Mouse (Mus musculus) gastrocnemius, postnatal 14 days (tissue): ENCODE results near the gene P2rx4. TPM values are rescaled to one million over a fixed set of nuclear protein-coding genes. Genes with fewer than 3 reads are reported as not detected.

Source experiments
- DNase-seq: peaks from one replicate; pipeline ENCODE4 v3.0.0; 2021; ENCODE audit warnings: mixed read lengths
- intact Hi-C: fragments of 180-260 bp; cut with DNase I; formaldehyde crosslinking; loops from one replicate; pipeline ENCODE4 v1.15.1; 2025; ENCODE audit warnings: low total_unique reads
- total RNA-seq, 2 experiments: library from RNA; stranded (reverse); gene quantifications; 2 replicates each; pipeline ENCODE4 v1.2.3; 2021

The P2rx4 gene
- total RNA-seq, 2 experiments from 2014 or later, result 4.0 to 5.3 TPM

DNA sequence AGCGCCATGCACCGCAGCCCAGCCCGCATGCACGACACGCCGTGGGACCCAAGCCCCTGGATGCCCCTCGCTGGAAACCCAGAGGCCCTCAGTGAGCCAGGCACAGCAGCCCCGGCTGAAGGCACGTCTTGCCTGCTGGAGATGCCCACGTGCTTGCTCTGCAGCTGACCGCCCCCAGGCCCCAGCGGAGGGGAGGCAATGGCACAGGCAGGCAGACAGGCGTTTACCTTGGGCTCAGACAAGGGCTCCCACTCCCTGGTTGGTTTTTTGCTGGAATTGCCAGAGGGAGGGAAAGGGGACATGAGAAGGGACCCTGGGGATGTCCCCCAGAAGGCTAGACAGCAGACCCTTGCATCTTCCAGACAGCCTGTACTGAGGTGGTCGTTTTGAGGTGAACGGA lies 29.4 kb downstream of the P2rx4 start:
- intact Hi-C loops, result no loop called here
- DNase-seq, result no peak

DNA sequence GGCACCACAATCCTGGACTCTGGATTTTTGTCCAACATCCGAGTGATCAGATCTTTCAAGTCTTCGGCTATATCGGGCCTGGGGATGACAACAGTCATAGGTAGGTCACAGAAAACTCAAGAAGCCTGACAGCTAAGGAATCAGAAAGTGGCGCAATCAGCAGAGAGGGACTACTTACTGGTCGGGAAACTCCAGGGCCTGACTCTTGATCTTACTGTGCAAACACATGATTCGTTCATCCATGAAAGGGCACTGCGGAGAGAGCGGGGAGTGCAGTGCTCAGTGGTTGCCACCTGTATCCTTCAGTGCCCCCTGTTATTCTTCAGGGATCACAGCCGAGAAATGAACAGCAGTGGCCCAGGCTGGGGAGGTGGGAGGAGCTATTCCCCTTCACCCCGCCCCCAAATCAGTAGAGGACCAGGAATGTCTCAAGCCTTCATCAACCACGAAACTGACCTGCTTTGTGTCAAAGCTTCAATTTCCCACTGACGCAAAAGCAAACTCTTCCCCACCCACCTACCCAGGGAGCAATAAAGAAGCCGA lies 36.6 kb downstream of the P2rx4 start:
- no peak for DNase-seq
- intact Hi-C loops, result no loop called here

- intact Hi-C loops, result no loop called here
- DNase-seq, result no peak
Measured at GRCm38 (mm10) chr5:122747950-122748349, 40.6 kb downstream of the P2rx4 start.

DNA sequence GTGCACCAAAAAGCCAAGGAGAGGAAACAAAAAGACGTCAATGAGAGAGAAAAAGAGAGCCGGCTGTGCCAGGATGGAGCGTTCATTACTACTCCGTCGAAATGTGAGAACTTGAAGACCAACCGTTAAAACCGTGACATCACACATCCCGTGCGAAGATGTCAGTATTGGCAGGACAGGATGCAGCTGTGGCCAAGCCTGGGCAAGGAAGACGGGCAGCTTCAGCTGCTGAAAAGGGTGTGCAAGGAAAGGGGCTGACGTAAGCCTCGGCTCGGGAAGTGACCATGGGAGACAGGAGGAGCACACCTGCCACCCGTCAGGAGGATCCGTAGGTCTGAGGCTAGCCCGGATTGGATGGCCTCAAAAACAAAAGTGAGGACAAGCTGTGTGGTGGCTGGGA lies 47.1 kb downstream of the P2rx4 start:
- no peak for DNase-seq
- intact Hi-C loops, result no loop called here

DNA sequence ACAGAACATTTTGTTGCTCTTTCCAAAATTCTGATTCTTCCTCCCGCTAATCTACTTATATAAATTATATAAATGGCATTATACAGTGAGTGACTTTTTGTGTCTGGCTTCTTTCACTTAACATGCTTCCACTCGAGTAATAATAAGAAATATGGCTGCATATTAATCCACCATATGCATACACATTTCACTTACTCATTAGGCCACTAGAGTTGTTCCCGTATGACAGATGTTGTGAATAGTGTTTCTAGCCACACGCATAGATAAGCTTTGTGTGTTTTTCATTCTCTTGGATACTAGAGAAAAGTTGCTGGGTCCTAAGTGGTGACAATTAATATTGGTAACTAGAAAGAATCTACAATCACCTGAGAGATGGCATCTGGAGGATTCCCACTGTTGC lies 48.3 kb downstream of the P2rx4 start:
- intact Hi-C loops, result no loop called here
- no peak for DNase-seq

DNA sequence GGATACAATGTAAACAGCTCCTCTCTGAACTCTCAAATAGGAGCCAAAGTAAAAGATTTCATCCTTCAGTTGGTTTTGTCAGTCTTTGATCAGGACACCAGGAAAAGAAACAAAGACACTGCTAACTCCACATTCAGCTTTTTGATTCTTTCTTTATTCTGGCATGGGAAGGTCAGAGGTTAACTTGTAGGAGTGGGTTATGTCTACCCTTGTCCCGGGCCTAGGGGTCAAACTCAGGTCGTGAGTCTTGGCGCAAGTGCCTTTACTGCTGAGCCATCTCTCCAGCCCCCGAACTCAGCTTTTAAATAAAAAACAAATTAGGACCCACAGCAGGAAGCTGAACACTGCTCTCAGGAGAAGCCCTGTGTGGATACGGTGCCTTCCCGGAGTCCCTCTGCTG lies 48.8 kb downstream of the P2rx4 start:
- no peak for DNase-seq
- intact Hi-C loops, result no loop called here

- peak; percentile 46 for DNase-seq
- intact Hi-C loops, result no loop called here
Measured at GRCm38 (mm10) chr5:122756680-122757079, 49.3 kb downstream of the P2rx4 start.

DNA sequence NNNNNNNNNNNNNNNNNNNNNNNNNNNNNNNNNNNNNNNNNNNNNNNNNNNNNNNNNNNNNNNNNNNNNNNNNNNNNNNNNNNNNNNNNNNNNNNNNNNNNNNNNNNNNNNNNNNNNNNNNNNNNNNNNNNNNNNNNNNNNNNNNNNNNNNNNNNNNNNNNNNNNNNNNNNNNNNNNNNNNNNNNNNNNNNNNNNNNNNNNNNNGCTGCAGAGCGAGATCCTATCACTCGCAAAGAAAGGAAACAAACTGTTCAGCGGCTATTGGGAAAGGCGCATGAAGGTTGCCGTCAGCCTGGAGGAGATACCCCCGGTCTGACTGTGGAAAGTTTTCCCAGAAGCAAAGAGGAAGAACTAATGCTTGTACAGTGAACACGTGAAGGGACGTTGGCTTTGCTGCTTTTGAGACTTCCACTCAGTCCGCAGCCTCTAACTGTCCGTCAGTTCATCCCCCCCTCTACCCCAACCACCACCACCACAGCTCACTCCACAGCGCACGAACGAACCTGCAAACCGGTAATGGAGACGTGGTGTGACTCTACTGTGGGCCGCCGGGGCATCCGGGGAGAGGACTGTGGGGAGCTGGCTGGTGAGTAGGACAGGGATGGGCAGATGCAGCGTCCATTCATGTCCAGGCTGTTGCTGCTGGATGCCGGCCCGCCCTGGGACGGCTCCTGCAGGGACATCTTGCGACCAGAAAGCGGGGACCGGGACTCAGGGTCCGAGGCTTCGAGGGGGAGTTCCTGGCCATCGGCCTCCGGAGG lies 56.1 kb downstream of the P2rx4 start:
- no peak for DNase-seq
- intact Hi-C loops, result no loop called here

DNA sequence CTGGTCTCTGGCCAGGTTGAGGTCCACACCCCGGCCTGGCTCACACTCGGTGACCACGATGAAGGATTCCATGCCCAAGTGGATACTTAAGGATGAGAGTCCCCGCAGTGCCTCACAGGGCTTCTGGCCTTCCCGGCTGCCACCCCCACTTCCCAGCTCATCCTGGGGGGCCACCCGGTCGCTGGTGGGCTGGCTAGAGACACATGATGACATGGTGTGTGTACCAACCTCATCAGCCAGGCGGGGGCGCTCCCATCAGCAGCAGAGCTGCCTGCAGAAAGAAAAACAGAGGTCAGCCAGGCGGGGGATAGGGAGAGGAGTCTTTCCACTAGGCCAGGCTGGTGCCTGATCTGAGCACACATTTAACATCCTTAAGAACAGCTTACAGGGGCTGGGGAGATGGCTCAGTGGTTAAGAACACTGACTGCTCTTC lies 56.7 kb downstream of the P2rx4 start:
- intact Hi-C loops, result no loop called here
- DNase-seq, result peak; percentile 60

- intact Hi-C loops, result no loop called here
- no peak for DNase-seq
Measured at GRCm38 (mm10) chr5:122767283-122767682, 59.9 kb downstream of the P2rx4 start.

- intact Hi-C loops, result no loop called here
- no peak for DNase-seq
Measured at GRCm38 (mm10) chr5:122769101-122769568, 61.8 kb downstream of the P2rx4 start.

DNA sequence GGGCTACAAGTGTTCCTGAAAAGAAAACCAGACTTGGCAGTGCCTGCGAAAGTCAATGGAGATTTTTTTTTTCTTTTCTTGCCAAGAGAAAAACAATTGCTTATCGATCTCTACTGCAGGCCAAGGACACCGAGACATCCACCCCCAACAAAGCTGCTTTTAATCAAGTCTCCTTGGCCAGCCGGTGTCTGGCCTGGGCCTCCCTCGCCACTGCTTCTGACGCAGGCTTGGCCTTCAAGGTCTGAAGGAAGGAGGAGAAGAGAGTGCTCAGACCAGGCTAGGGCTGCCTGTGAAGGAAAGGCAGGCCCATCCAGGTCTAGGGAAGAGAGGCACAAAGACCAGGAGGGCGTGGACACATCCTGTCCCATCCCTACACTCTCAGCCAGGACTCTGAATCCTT lies 63.0 kb downstream of the P2rx4 start:
- DNase-seq, result no peak
- intact Hi-C loops, result no loop called here

DNA sequence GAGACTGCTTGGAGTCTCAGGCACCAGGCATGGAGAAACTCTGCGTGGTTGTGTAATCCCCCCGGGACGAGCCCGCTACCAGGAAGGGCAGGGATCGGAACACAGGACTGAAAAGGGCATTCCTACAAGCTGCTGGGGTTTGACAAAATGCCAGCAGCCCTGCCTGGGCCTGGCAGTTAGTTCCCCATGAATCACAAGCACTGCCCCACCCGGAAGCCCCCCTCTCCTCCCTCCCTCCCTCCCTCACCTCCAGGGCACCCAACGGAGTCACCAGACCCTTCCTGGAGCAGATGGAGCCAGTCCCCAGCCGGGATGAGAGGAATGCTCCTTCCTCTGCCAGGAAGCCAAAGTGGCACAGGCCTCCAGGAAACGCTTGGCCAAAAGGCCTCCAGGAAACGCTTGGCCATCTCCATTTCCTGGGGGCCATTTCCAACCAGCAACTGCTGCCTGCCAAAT lies 63.5 kb downstream of the P2rx4 start:
- peak; percentile 74 for DNase-seq
- intact Hi-C loops, result no loop called here

GRCm38 (mm10) chr5:122771428-122771827 lies 64.1 kb downstream of the P2rx4 start:
- intact Hi-C loops, result no loop called here
- no peak for DNase-seq

- DNase-seq, result no peak
- intact Hi-C loops, result no loop called here
Measured at GRCm38 (mm10) chr5:122773756-122774155, 66.4 kb downstream of the P2rx4 start.

DNA sequence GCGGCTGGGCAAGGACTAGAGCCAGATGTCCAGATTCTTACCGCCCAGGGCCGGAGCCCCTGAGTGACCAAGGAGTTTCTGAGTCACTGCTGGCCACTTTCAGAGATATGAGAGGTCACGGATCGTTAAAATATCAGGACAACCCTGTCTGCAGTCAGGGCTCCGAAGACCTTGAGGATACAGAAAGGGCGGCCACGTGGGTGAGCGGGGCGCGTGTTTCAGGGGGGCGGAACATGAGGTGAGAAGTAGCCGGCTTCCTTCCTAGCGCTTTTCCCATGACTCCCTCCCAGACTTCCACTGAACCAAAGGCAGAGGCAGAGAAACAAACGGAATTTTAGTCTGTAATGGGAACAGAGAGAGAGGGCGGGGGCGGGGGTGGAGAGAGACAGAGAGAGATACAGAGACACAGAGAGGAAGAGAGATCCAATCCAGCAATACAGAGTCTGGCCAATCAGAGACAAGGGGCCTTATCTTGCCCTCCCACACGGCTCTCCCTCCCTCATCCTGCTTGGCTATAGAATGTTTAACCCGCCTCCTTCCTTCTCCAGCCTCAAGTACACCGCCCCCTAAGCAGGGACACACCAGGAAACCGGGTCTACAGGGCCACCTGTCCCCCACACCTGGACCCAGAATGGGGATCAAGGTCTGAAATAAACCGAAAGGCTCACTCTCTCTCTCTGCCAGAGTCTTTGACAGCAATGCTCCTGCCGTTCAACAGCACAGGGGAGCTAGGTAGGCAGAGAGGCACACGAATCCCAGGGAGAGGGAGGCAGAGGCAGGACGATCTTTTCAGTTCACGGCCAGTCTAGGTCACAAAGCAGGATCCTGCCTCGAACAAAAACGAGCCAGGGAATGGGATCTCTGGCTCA lies 67.6 kb downstream of the P2rx4 start:
- intact Hi-C loops, result no loop called here
- no peak for DNase-seq

DNA sequence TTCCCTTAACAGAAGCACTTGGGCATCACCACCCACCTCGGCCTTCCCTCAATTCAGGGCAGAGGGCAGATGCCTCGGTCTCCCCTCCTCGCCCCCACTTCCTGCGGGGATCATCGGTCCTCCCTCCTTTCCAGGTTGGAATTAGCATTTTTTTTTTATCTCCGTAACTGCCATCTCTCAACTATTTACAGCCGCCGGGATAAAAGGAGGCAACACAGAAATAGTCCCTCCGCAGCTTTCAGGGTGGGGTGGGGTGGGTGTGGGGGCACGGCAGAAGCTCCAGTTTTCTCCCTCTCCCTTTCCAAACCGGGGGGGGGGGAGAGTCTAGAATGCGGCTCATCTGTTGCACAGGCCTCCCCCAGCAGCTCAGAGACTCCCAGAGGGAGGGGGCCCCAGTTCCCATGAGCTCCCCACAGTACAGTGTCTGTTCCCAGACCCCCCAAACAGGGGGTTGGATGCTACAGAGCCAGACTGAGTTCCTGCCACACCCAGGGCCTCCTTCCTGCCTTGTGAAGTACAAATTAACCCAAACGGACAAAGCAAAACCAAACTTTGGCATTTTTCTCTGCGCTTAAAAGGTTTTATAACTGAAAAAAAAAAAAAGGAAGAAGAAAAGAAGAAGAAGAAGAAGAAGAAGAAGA lies 68.4 kb downstream of the P2rx4 start:
- intact Hi-C loops, result no loop called here
- DNase-seq, result no peak

DNA sequence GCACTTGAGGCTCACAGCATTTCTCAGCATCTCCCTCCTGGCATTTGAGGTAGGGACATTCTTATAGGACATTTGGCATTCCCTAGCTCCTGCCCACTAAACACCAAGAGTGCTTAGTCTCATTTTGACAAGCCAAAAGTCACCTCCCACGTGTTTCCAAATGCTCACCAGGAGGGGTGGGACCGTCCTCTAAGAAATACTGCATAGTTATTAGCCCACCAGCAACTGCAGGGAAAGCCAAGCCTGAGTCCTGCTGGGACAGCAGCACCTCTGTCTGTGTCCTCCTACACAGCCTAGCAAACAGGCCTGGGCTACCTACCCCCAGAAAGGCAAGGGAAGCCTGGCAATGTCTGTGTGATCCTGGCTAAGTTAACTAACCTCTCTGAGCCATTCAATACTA lies 70.0 kb downstream of the P2rx4 start:
- intact Hi-C loops, result no loop called here
- no peak for DNase-seq

GRCm38 (mm10) chr5:122778231-122779226 lies 71.2 kb downstream of the P2rx4 start:
- intact Hi-C loops, result no loop called here
- DNase-seq, result no peak
